Mouse (Mus musculus): ENCODE results near the gene Acot3. TPM values are rescaled to one million over a fixed set of nuclear protein-coding genes. Genes with fewer than 3 reads are reported as not detected.

Gene Acot3
- polyA plus RNA-seq, 1 experiment from 2014 or later, result 0.11 TPM

Other genes with a start within 250 kb of the Acot3 start
- 35.5 and 37.1 TPM in 2 replicates for gene Numb, start 130.2 kb upstream of the Acot3 start, polyA plus RNA-seq (2016; fragmentation: Nextera tagmentation; extraction: Ambion mirVana)
- 14.3 and 15.4 TPM in 2 replicates for gene Riox1, start 101.5 kb upstream of the Acot3 start, polyA plus RNA-seq (2016; fragmentation: Nextera tagmentation; extraction: Ambion mirVana)
- not detected in 2 replicates for gene Heatr4, start 67.3 kb upstream of the Acot3 start, polyA plus RNA-seq (2016; fragmentation: Nextera tagmentation; extraction: Ambion mirVana)
- 14.9 and 16.0 TPM in 2 replicates for gene Acot2, start 64.3 kb upstream of the Acot3 start, polyA plus RNA-seq (2016; fragmentation: Nextera tagmentation; extraction: Ambion mirVana)
- 22.4 and 23.5 TPM in 2 replicates for gene Acot1, start 42.7 kb upstream of the Acot3 start, polyA plus RNA-seq (2016; fragmentation: Nextera tagmentation; extraction: Ambion mirVana)
- 0.14 and 0.15 TPM in 2 replicates for gene Acot4, start 13.8 kb upstream of the Acot3 start, polyA plus RNA-seq (2016; fragmentation: Nextera tagmentation; extraction: Ambion mirVana)
- gene Gm49366, start 13.2 kb upstream of the Acot3 start, polyA plus RNA-seq (2016; fragmentation: Nextera tagmentation; extraction: Ambion mirVana), result not detected in 2 replicates
- gene Acot5, start 17.2 kb downstream of the Acot3 start, polyA plus RNA-seq (2016; fragmentation: Nextera tagmentation; extraction: Ambion mirVana), result not detected in 2 replicates
- 0.69 and 0.98 TPM in 2 replicates for gene Acot6, start 48.5 kb downstream of the Acot3 start, polyA plus RNA-seq (2016; fragmentation: Nextera tagmentation; extraction: Ambion mirVana)
- 4.2 and 4.8 TPM in 2 replicates for gene Dnal1, start 62.2 kb downstream of the Acot3 start, polyA plus RNA-seq (2016; fragmentation: Nextera tagmentation; extraction: Ambion mirVana)
- 1.3 and 1.8 TPM in 2 replicates for gene Pnma1, start 96.3 kb downstream of the Acot3 start, polyA plus RNA-seq (2016; fragmentation: Nextera tagmentation; extraction: Ambion mirVana)
- 7.0 and 8.7 TPM in 2 replicates for gene Elmsan1, start 166.7 kb downstream of the Acot3 start, polyA plus RNA-seq (2016; fragmentation: Nextera tagmentation; extraction: Ambion mirVana)
- gene Ptgr2, start 233.1 kb downstream of the Acot3 start, polyA plus RNA-seq (2016; fragmentation: Nextera tagmentation; extraction: Ambion mirVana), result 17.7 and 18.2 TPM in 2 replicates